Mouse (Mus musculus) limb, embryonic 15.5 days (tissue): Measurements from ENCODE around the gene Ttn. TPM values are rescaled to one million over a fixed set of nuclear protein-coding genes. Genes with fewer than 3 reads are reported as not detected.

Experiments
- ATAC-seq: fragments of 200-750 bp; cut with Nextera tagmentation; 2 replicates; pipeline ENCODE4 v1.8.0; 2017; ENCODE audit warnings: low read depth, moderate TSS enrichment; ENCODE audit not compliant: insufficient number of reproducible peaks, low FRiP score, low TSS enrichment
- H3K27ac ChIP-seq: fragments of 300-500 bp; sonication (generic); 2 replicates; pipeline ENCODE4 v1.5.1; 2015; ENCODE audit warnings: moderate library complexity, mild to moderate bottlenecking, inconsistent platforms
- H3K27me3 ChIP-seq: fragments of 300-500 bp; sonication (generic); 2 replicates; pipeline ENCODE4 v1.6.1; 2015; ENCODE audit warnings: inconsistent platforms
- H3K36me3 ChIP-seq: fragments of 300-500 bp; sonication (generic); 2 replicates; pipeline ENCODE4 v1.6.1; 2015; ENCODE audit warnings: inconsistent platforms
- H3K4me1 ChIP-seq: fragments of 300-500 bp; sonication (generic); 2 replicates; pipeline ENCODE4 v1.6.1; 2015; ENCODE audit warnings: inconsistent platforms
- H3K4me2 ChIP-seq: fragments of 300-500 bp; sonication (generic); 2 replicates; pipeline ENCODE4 v1.6.1; 2015; ENCODE audit warnings: mild to moderate bottlenecking, inconsistent platforms
- H3K4me3 ChIP-seq: fragments of 300-500 bp; sonication (generic); 2 replicates; pipeline ENCODE4 v1.5.1; 2015; ENCODE audit warnings: mild to moderate bottlenecking, inconsistent platforms
- H3K9ac ChIP-seq: fragments of 300-500 bp; sonication (generic); 2 replicates; pipeline ENCODE4 v1.6.1; 2015; ENCODE audit warnings: inconsistent platforms
- H3K9me3 ChIP-seq: fragments of 300-500 bp; sonication (generic); 2 replicates; pipeline ENCODE4 v1.6.1; 2016; ENCODE audit warnings: inconsistent platforms
- WGBS: fragments of 180-500 bp; shearing (Covaris S2); methylation state at CpG from one replicate; pipeline ENCODE4 v1.1.7; 2015; 5-methylcytosine and 5-hydroxymethylcytosine counted together
- polyA plus RNA-seq: library from polyadenylated mRNA; unstranded; fragments of >200 nt; fragmentation: Nextera tagmentation; extraction: Ambion mirVana; gene quantifications from 2 replicates; pipeline ENCODE4 v1.2.1, GENCODE M21; 2015

Gene Ttn
- polyA plus RNA-seq, 1 experiment from 2014 or later, result 102 TPM

GRCm38 (mm10) chr2:76672134-76672745 is 310.1 kb downstream of the Ttn start:
- Histone ChIP-seq H3K4me1 (peaks cover 24% of the 10 kb centered on the region), H3K9me3 (no peaks in the 10 kb centered on the region), H3K4me3 (peak overlapping the region; percentile 42), H3K27ac (peak overlapping the region; percentile 85), H3K9ac (peak overlapping the region; percentile 47), H3K4me2 (peak overlapping the region; percentile 51), H3K27me3 (no peaks in the 10 kb centered on the region), H3K36me3 (peaks cover 7% of the 10 kb centered on the region; the same call in 1 of the 2 replicates)
- WGBS, result 16% methylated on average over 9 of the region's 9 CpGs
- ATAC-seq, result no peak

- Histone ChIP-seq H3K36me3 (peaks cover 7% of the 10 kb centered on the region; the same call in 1 of the 2 replicates), H3K4me3 (peak overlapping the region; percentile 42), H3K27ac (0 out of 2 replicates have a peak overlapping the region, but pooled peaks have one; percentile 85), H3K4me2 (peak overlapping the region; percentile 51), H3K27me3 (no peaks in the 10 kb centered on the region), H3K9ac (0 out of 2 replicates have a peak overlapping the region, but pooled peaks have one; percentile 47), H3K4me1 (peaks cover 23% of the 10 kb centered on the region), H3K9me3 (no peaks in the 10 kb centered on the region)
- 76% methylated on average over 6 of the region's 6 CpGs for WGBS
- ATAC-seq, result no peak
These were observed 310.7 kb downstream of the Ttn start for GRCm38 (mm10) chr2:76671641-76672040.

GRCm38 (mm10) chr2:76667200-76667599 is 315.1 kb downstream of the Ttn start:
- H3K27me3 ChIP-seq, result no peaks in the 10 kb centered on the region
- no peak overlapping the region for H3K27ac ChIP-seq
- no peaks in the 10 kb centered on the region for H3K9me3 ChIP-seq
- 58% methylated on average over 5 of the region's 5 CpGs for whole genome bisulfite sequencing
- no peak overlapping the region for H3K4me3 ChIP-seq
- no peak overlapping the region for H3K4me2 ChIP-seq
- no peak overlapping the region for H3K9ac ChIP-seq
- peaks cover 7% of the 10 kb centered on the region; the same call in 1 of the 2 replicates for H3K4me1 ChIP-seq
- peaks cover 29% of the 10 kb centered on the region for H3K36me3 ChIP-seq
- ATAC-seq, result no peak

- Histone ChIP-seq H3K27me3 (no peaks in the 10 kb centered on the region), H3K4me2 (no peak overlapping the region), H3K4me1 (0 out of 2 replicates have a peak, but pooled peaks cover 3% of the 10 kb centered on the region), H3K27ac (no peak overlapping the region), H3K9me3 (no peaks in the 10 kb centered on the region), H3K36me3 (peaks cover 35% of the 10 kb centered on the region), H3K9ac (no peak overlapping the region), H3K4me3 (no peak overlapping the region)
- no peak for ATAC-seq
- WGBS, result 96% methylated on average over 7 of the region's 7 CpGs
These were observed 316.8 kb downstream of the Ttn start for GRCm38 (mm10) chr2:76665531-76665930.

GRCm38 (mm10) chr2:76659419-76659818 is 322.9 kb downstream of the Ttn start:
- Histone ChIP-seq H3K27me3 (no peaks in the 10 kb centered on the region), H3K9me3 (no peaks in the 10 kb centered on the region), H3K4me1 (0 out of 2 replicates have a peak, but pooled peaks cover 2% of the 10 kb centered on the region), H3K9ac (no peak overlapping the region), H3K4me2 (no peak overlapping the region), H3K36me3 (peaks cover 20% of the 10 kb centered on the region), H3K4me3 (no peak overlapping the region), H3K27ac (no peak overlapping the region)
- WGBS, result 49% methylated on average over 5 of the region's 8 CpGs
- no peak for ATAC-seq

- 72% methylated on average over 13 of the region's 13 CpGs for WGBS
- Histone ChIP-seq H3K4me1 (0 out of 2 replicates have a peak, but pooled peaks cover 2% of the 10 kb centered on the region), H3K9me3 (no peaks in the 10 kb centered on the region), H3K27me3 (no peaks in the 10 kb centered on the region), H3K4me2 (no peak overlapping the region), H3K4me3 (no peak overlapping the region), H3K27ac (no peak overlapping the region), H3K36me3 (peaks cover 11% of the 10 kb centered on the region), H3K9ac (no peak overlapping the region)
- ATAC-seq, result no peak
These were observed 323.8 kb downstream of the Ttn start for GRCm38 (mm10) chr2:76658551-76658950.

GRCm38 (mm10) chr2:76655982-76656381 is 326.4 kb downstream of the Ttn start:
- Histone ChIP-seq H3K4me3 (no peak overlapping the region), H3K9ac (no peak overlapping the region), H3K4me1 (0 out of 2 replicates have a peak, but pooled peaks cover 2% of the 10 kb centered on the region), H3K4me2 (no peak overlapping the region), H3K27ac (no peak overlapping the region), H3K27me3 (no peaks in the 10 kb centered on the region), H3K36me3 (no peaks in the 10 kb centered on the region), H3K9me3 (no peaks in the 10 kb centered on the region)
- WGBS, result 9% methylated on average over 1 of the region's 1 CpGs
- ATAC-seq, result no peak

GRCm38 (mm10) chr2:76655444-76655843 is 326.9 kb downstream of the Ttn start:
- 0 out of 2 replicates have a peak, but pooled peaks cover 2% of the 10 kb centered on the region for H3K4me1 ChIP-seq
- no peak overlapping the region for H3K27ac ChIP-seq
- WGBS, result 81% methylated on average over 3 of the region's 3 CpGs
- no peak for ATAC-seq
- H3K36me3 ChIP-seq, result no peaks in the 10 kb centered on the region
- no peaks in the 10 kb centered on the region for H3K27me3 ChIP-seq
- H3K9me3 ChIP-seq, result no peaks in the 10 kb centered on the region
- no peak overlapping the region for H3K4me2 ChIP-seq
- H3K9ac ChIP-seq, result no peak overlapping the region
- no peak overlapping the region for H3K4me3 ChIP-seq

- Histone ChIP-seq H3K27me3 (no peaks in the 10 kb centered on the region), H3K36me3 (no peaks in the 10 kb centered on the region), H3K4me3 (no peak overlapping the region), H3K9ac (no peak overlapping the region), H3K27ac (no peak overlapping the region), H3K9me3 (no peaks in the 10 kb centered on the region), H3K4me2 (no peak overlapping the region), H3K4me1 (0 out of 2 replicates have a peak, but pooled peaks cover 2% of the 10 kb centered on the region)
- ATAC-seq, result no peak
- 75% methylated on average over 5 of the region's 5 CpGs for WGBS
These were observed 327.7 kb downstream of the Ttn start for GRCm38 (mm10) chr2:76654646-76655045.

Other genes starting within 250 kb of the Ttn start
- 15.9 and 24.5 TPM in 2 replicates for gene Ccdc141, start 188.1 kb upstream of the Ttn start, polyA plus RNA-seq